Mouse (Mus musculus) midbrain, embryonic 10.5 days (tissue): ENCODE measurements around the gene Stxbp6. TPM values are rescaled to one million over a fixed set of nuclear protein-coding genes. Genes with fewer than 3 reads are reported as not detected.

Experiments
- DNase-seq: peaks from one replicate; pipeline ENCODE4 v3.0.0-alpha.2; 2017; ENCODE audit warnings: low spot score
- H3K27ac ChIP-seq: fragments of 300-500 bp; sonication (generic); replicated peaks from 2 replicates; pipeline ENCODE4 v1.5.1; 2016; ENCODE audit warnings: mild to moderate bottlenecking
- H3K27me3 ChIP-seq: fragments of 300-500 bp; sonication (generic); 2 replicates; pipeline ENCODE4 v1.6.1; 2016; ENCODE audit warnings: low read depth, mild to moderate bottlenecking; ENCODE audit not compliant: poor library complexity, severe bottlenecking
- H3K36me3 ChIP-seq: fragments of 300-500 bp; sonication (generic); 2 replicates; pipeline ENCODE4 v1.6.1; 2016; ENCODE audit warnings: mild to moderate bottlenecking, moderate library complexity
- H3K4me1 ChIP-seq: fragments of 300-500 bp; sonication (generic); 2 replicates; pipeline ENCODE4 v1.6.1; 2016
- H3K4me3 ChIP-seq: fragments of 300-500 bp; sonication (generic); 2 replicates; pipeline ENCODE4 v1.5.1; 2016; ENCODE audit warnings: mild to moderate bottlenecking, moderate library complexity
- H3K9me3 ChIP-seq: fragments of 300-500 bp; sonication (generic); replicated peaks from 2 replicates; pipeline ENCODE4 v1.6.1; 2016; ENCODE audit warnings: mild to moderate bottlenecking
- WGBS: fragments of 180-500 bp; shearing (Covaris S2); methylation state at CpG from one replicate; pipeline ENCODE4 v1.1.7; 2016; 5-methylcytosine and 5-hydroxymethylcytosine counted together
- polyA plus RNA-seq: library from polyadenylated mRNA; unstranded; fragments of >200 nt; fragmentation: Nextera tagmentation; extraction: Ambion mirVana; gene quantifications from 2 replicates; pipeline ENCODE4 v1.2.1, GENCODE M21; 2016

Gene Stxbp6
- polyA plus RNA-seq, 1 experiment from 2014 or later: 24.6 TPM

GRCm38 (mm10) chr12:45009984-45010611, 64.4 kb downstream of the Stxbp6 start:
- Histone ChIP-seq H3K4me3 (no peak overlapping the region), H3K9me3 (no peaks in the 10 kb centered on the region), H3K27ac (no peak overlapping the region), H3K36me3 (no peaks in the 10 kb centered on the region), H3K4me1 (0 out of 2 replicates have a peak, but pooled peaks cover 3% of the 10 kb centered on the region), H3K27me3 (no peaks in the 10 kb centered on the region)
- WGBS: 91% methylated on average over 2 of the region's 2 CpGs
- DNase-seq: no peak

- WGBS: 96% methylated on average over 2 of the region's 2 CpGs
Measured at GRCm38 (mm10) chr12:45006569-45006968, 67.9 kb downstream of the Stxbp6 start.

DNA sequence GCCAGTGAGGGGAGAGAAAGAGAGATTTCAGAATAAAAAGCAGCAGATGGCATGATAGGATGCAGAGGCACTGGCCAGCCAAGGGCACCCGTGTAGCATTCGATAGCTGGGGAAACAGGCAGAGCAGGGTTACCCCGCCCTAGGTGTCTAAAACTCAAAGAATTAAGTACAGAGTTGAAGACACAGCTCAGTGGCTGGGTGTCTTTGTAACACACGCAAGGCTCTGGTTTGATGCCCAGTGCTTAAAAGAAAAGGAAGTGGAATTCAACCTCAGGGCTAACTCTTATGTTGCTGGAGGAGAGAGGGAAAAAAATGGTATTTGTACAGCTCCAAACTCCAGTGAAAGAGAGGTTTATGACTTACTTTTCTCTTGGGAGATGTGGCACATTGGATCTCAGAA, 68.5 kb downstream of the Stxbp6 start:
- H3K27ac ChIP-seq: no peak overlapping the region
- H3K36me3 ChIP-seq: no peaks in the 10 kb centered on the region
- DNase-seq: no peak
- no peak overlapping the region for H3K4me3 ChIP-seq
- 90% methylated on average over 4 of the region's 4 CpGs for WGBS
- H3K27me3 ChIP-seq: no peaks in the 10 kb centered on the region
- no peaks in the 10 kb centered on the region for H3K4me1 ChIP-seq
- no peaks in the 10 kb centered on the region for H3K9me3 ChIP-seq

More at GRCm38 (mm10) chr12:45006569-45006968, 67.9 kb downstream of the Stxbp6 start:
- Histone ChIP-seq H3K4me1 (0 out of 2 replicates have a peak, but pooled peaks cover under 1% of the 10 kb centered on the region), H3K36me3 (no peaks in the 10 kb centered on the region), H3K9me3 (no peaks in the 10 kb centered on the region), H3K27me3 (no peaks in the 10 kb centered on the region), H3K27ac (no peak overlapping the region), H3K4me3 (no peak overlapping the region)
- DNase-seq: no peak

DNA sequence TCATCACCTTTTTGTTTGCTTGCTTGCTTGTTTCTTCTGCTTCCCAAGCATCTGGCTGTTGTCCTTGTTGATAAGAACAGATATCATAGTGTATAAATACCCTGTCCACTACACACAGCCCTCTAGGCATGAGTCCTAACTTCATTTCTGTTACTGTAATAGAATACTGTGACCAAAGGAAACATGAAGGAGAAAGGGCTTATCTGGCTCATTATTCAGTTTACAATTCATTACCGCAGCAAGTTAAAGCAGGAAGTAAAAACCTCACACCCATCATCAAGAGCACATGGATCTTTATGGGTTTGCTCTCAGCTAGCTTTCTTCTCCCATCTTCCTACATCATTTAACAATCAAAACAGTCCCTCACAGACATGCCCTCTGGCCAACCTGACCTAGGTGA, 72.5 kb downstream of the Stxbp6 start:
- DNase-seq: no peak
- no peaks in the 10 kb centered on the region for H3K4me1 ChIP-seq
- H3K9me3 ChIP-seq: no peaks in the 10 kb centered on the region
- 94% methylated on average over 1 of the region's 1 CpGs for WGBS
- H3K4me3 ChIP-seq: no peak overlapping the region
- H3K36me3 ChIP-seq: no peaks in the 10 kb centered on the region
- H3K27ac ChIP-seq: no peak overlapping the region
- H3K27me3 ChIP-seq: no peaks in the 10 kb centered on the region

DNA sequence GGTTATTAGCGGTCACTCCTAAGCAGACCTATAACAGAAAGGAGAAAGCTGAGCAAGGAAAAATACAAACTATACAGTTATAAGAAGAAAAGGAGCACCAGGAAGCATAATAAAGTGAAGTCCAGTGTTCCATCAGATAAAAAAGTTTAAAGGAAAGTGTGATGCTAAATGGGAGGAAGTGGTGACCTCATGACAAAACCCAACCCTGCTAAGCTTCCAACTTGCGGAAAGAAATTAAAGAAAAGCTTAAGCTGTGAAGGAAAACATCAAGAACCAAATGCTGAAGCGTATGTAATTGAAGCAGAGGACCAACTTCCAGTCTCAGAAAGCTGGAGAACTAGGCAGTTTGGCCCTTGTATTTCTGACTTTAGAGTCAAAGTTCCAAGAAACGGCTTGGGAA, 77.1 kb downstream of the Stxbp6 start:
- no peak overlapping the region for H3K27ac ChIP-seq
- no peaks in the 10 kb centered on the region for H3K9me3 ChIP-seq
- H3K4me3 ChIP-seq: no peak overlapping the region
- no peaks in the 10 kb centered on the region for H3K36me3 ChIP-seq
- DNase-seq: no peak
- 90% methylated on average over 4 of the region's 4 CpGs for WGBS
- H3K27me3 ChIP-seq: no peaks in the 10 kb centered on the region
- no peaks in the 10 kb centered on the region for H3K4me1 ChIP-seq

DNA sequence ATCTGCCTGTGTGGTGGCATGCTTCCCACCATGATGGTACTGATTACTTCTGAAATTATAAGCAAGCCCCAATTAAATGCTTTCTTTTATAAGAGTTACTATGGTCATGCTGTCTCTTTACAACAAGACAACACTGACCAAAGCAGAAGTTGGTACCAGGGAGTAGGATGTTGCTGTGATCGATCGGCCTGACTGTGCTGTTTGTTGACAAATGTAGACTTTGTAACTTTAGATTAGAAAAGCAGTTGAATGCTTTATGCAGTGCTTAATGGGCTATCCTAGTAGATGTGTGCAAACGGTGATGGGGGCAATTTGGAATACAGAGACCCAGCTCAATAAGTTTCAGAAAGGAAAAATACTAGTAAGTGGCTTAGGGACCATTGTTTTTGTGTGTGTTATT, 77.6 kb downstream of the Stxbp6 start:
- Histone ChIP-seq H3K27ac (no peak overlapping the region), H3K4me1 (no peaks in the 10 kb centered on the region), H3K9me3 (no peaks in the 10 kb centered on the region), H3K4me3 (no peak overlapping the region), H3K36me3 (no peaks in the 10 kb centered on the region), H3K27me3 (no peaks in the 10 kb centered on the region)
- 89% methylated on average over 3 of the region's 3 CpGs for WGBS
- DNase-seq: no peak

DNA sequence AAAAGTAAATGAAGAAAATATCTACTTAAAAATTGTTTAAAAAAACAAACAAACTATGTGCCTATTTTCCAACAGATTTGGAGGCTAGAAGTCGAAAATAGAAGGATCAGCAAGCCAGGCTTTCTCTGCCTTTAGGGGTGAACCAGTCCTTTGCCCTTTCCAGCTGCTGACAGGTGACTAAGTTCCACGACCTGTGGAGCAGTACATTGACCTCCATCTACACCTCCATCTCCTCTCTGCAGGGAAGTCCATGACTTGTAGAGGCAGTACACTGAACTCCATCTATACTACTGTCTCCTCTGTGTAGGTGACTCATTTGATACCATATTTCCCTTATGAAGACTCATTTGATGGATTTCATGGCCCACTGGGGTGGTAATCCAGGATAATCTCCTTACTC, 78.2 kb downstream of the Stxbp6 start:
- H3K27ac ChIP-seq: no peak overlapping the region
- H3K4me3 ChIP-seq: no peak overlapping the region
- no peaks in the 10 kb centered on the region for H3K36me3 ChIP-seq
- H3K9me3 ChIP-seq: no peaks in the 10 kb centered on the region
- 72% methylated on average over 2 of the region's 2 CpGs for WGBS
- H3K4me1 ChIP-seq: no peaks in the 10 kb centered on the region
- H3K27me3 ChIP-seq: no peaks in the 10 kb centered on the region
- DNase-seq: no peak

- Histone ChIP-seq H3K4me1 (peaks cover 5% of the 10 kb centered on the region; the same call in 1 of the 2 replicates), H3K27ac (no peak overlapping the region), H3K36me3 (no peaks in the 10 kb centered on the region), H3K9me3 (no peaks in the 10 kb centered on the region), H3K27me3 (no peaks in the 10 kb centered on the region), H3K4me3 (no peak overlapping the region)
- DNase-seq: no peak
- 96% methylated on average over 3 of the region's 3 CpGs for WGBS
Measured at GRCm38 (mm10) chr12:44993391-44993790, 81.1 kb downstream of the Stxbp6 start.

DNA sequence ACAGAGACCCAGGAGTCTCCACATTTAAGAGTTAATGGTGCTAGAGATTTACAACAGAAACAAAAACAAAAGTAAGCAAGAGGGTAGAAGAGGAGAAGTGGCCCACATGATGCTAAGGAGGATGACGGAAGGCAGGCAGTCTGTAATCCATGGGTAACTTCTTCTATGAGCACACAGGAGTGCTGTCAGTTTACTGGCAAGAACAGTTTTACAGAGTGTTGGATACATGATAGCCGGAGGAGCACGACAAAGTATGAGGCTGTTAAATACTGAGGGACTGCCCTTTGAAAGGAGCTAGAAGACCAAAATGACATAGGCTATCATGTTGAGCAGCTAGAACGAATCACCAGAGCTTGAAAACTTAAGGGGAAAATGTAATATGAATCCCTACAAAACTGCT, 81.7 kb downstream of the Stxbp6 start:
- WGBS: 86% methylated on average over 4 of the region's 4 CpGs
- no peak overlapping the region for H3K4me3 ChIP-seq
- DNase-seq: no peak
- H3K27ac ChIP-seq: no peak overlapping the region
- H3K27me3 ChIP-seq: no peaks in the 10 kb centered on the region
- peaks cover 5% of the 10 kb centered on the region; the same call in 1 of the 2 replicates for H3K4me1 ChIP-seq
- no peaks in the 10 kb centered on the region for H3K9me3 ChIP-seq
- H3K36me3 ChIP-seq: no peaks in the 10 kb centered on the region

GRCm38 (mm10) chr12:44990379-44990778, 84.1 kb downstream of the Stxbp6 start:
- 69% methylated on average over 9 of the region's 9 CpGs for WGBS
- H3K27me3 ChIP-seq: no peaks in the 10 kb centered on the region
- H3K4me1 ChIP-seq: peaks cover 5% of the 10 kb centered on the region; the same call in 1 of the 2 replicates
- H3K27ac ChIP-seq: no peak overlapping the region
- no peak overlapping the region for H3K4me3 ChIP-seq
- H3K36me3 ChIP-seq: no peaks in the 10 kb centered on the region
- H3K9me3 ChIP-seq: no peaks in the 10 kb centered on the region
- DNase-seq: no peak

DNA sequence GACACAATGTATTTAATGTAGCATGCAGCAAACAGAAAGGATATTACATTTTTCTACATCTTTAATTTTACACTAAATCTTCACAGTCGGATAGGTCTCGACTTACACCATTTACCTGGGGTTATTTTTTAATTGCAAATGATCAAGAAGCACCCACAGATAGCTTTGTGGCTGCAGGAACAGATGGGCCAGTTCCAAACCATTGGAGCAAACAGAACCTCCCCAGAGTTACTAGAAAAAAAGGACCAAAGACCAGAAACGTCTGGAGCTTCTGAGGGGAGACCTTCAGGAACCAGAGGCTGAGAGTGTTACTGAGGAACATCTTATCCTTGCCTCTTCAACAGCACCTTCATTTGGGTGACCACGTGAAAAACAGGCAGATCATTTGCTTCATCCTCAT, 85.5 kb downstream of the Stxbp6 start:
- Histone ChIP-seq H3K36me3 (no peaks in the 10 kb centered on the region), H3K4me1 (peaks cover 5% of the 10 kb centered on the region; the same call in 1 of the 2 replicates), H3K27ac (no peak overlapping the region), H3K4me3 (no peak overlapping the region), H3K9me3 (no peaks in the 10 kb centered on the region), H3K27me3 (no peaks in the 10 kb centered on the region)
- WGBS: 86% methylated on average over 4 of the region's 4 CpGs
- no peak for DNase-seq

DNA sequence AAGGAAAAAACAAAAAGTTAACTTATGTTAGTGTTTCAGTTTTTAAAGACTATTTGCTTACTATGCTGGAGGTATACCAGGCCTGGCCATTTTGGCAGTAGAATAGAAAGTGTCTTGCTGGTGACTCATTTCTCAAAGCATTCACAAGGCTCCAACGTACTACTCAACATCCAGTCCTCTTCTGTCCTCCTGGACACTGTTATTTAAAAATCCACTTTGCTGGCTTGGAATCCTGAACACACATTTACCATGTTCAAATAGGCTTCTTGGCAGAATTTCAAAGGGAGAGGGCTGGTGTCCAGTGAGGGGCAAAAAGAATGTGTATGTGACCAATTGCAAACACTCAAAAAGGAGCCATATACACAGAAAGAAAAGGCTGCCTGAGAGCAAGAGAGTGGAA, 86.7 kb downstream of the Stxbp6 start:
- Histone ChIP-seq H3K9me3 (no peaks in the 10 kb centered on the region), H3K36me3 (no peaks in the 10 kb centered on the region), H3K4me1 (peaks cover 5% of the 10 kb centered on the region; the same call in 1 of the 2 replicates), H3K4me3 (no peak overlapping the region), H3K27ac (no peak overlapping the region), H3K27me3 (no peaks in the 10 kb centered on the region)
- WGBS: 83% methylated on average over 1 of the region's 1 CpGs
- DNase-seq: no peak

DNA sequence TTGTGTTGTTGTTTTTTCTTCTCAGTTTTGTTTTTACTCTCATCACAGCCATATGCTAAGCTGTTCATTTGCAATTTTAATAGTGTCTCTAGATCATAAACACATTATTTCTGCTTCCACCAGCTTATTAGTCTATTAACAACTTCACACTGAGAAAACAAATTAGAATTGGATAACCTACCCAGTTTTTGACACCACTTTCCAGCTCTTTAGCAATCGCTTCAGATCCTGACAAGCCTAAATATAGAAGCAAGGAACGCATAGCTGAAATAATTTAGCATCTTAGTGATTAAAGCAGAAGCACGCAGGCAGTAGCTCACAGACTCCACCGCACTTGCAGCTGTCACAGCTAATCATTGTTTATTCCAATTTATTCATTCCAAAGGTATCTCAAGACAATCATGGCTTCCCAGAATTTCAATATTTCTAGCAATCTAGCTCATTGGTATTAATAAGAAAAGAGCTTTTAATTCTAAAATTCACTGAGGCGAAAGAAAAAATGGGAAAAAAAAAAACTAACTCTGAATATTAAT, 95.1 kb downstream of the Stxbp6 start:
- no peaks in the 10 kb centered on the region for H3K27me3 ChIP-seq
- no peaks in the 10 kb centered on the region for H3K36me3 ChIP-seq
- H3K9me3 ChIP-seq: no peaks in the 10 kb centered on the region
- no peak overlapping the region for H3K27ac ChIP-seq
- no peak for DNase-seq
- peaks cover 2% of the 10 kb centered on the region; the same call in 1 of the 2 replicates for H3K4me1 ChIP-seq
- no peak overlapping the region for H3K4me3 ChIP-seq
- whole genome bisulfite sequencing: 91% methylated on average over 5 of the region's 5 CpGs
